Mouse (Mus musculus): Measurements from ENCODE around the gene Strn4.

GRCm38 (mm10) chr7:16810920-16811648, 4.6 kb upstream of the Strn4 start:
- TF ChIP-seq GATA1 (IDR thresholded peaks at IDR 0.05; ENCODE audit: low read length): no peak
- no peak for TF ChIP-seq TAL1 (IDR thresholded peaks at IDR 0.05; ENCODE audit: low read length)

Measured in erythroblast, embryonic 14.5 days (primary cell).